Mouse (Mus musculus): ENCODE results near the gene Dnajc4. TPM values are rescaled to one million over a fixed set of nuclear protein-coding genes. Genes with fewer than 3 reads are reported as not detected.
A peak's percentile ranks its signal among the peaks of the same experiment; 100 is the strongest.
"Not testable (repeated sequence)": the region's sequence is repeated elsewhere in the genome, so short reads cannot be mapped to it uniquely, and the experiment has no call there.

Dnajc4 gene
- total RNA-seq, 2 experiments from 2014 or later: 48.2 to 56.1 TPM

GRCm38 (mm10) chr19:6996006-6996405 lies 3.6 kb upstream of the Dnajc4 start, which contains the start of the genes Nudt22 and Trpt1:
TSS of gene Nudt22 (minus strand) at chr19:6996117.
TSS of gene Trpt1 (plus strand) at chr19:6996131.
- DNase-seq (ENCODE audit: low spot score): peak; percentile 79
- intact Hi-C loops (cut with DNase I): loop anchor here (5.0 kb wide), 1 partner anchor 41 kb away; the partner anchor contains the start of gene Stip1

DNA sequence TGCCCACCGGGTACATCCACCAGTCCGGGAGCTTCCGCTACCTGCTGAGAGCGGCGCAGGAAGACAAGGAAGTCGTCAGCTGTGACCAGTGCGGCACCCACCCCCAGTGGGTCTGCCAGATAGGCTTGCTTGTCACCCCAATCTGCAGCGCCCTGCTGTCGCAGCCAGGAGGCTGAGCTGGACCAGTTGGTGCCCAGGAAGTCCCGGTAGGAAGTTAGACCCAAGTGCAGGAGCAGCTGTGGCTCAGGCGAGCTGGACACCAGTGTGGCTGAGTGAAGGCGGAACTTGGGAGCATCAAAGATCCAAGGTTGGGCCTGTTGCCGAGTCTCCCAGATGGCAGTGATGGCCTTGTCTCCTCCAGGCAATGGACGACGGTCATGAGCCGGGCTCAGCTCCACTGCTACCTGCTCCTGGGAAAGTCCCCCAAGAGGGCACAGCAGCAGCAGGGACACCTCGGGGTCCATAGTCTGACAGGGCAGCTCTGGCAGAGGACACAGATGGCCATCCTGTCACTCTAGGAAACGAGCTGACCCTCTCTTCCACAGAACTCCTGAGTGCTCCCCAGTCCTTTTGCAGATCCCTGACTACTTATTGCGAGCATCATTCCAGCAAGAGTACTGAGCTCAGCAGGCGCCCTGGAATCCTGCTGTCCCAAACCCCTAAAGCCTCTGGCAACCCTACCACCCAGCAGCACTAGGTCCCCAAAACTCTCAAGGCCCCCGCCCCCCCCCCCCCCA lies 3.1 kb upstream of the Dnajc4 start:
- intact Hi-C loops (cut with DNase I): loop anchor here (5.0 kb wide), 1 partner anchor 42 kb away; the partner anchor contains the start of gene Stip1
- DNase-seq (ENCODE audit: low spot score): no peak

- intact Hi-C loops (cut with DNase I): no loop called here
- DNase-seq (ENCODE audit: low spot score): no peak
Observed at GRCm38 (mm10) chr19:6994489-6994888, 2.1 kb upstream of the Dnajc4 start.

GRCm38 (mm10) chr19:6994002-6994401 lies 1.6 kb upstream of the Dnajc4 start:
- intact Hi-C loops (cut with DNase I): no loop called here
- DNase-seq (ENCODE audit: low spot score): no peak

- intact Hi-C loops (cut with DNase I): no loop called here
- DNase-seq (ENCODE audit: low spot score): no peak
Observed at GRCm38 (mm10) chr19:6993011-6993770, 819 bp upstream of the Dnajc4 start.

GRCm38 (mm10) chr19:6991166-6991565 lies 1.2 kb downstream of the Dnajc4 start:
- DNase-seq (ENCODE audit: low spot score); intact Hi-C loops (cut with DNase I): not testable (repeated sequence)

DNA sequence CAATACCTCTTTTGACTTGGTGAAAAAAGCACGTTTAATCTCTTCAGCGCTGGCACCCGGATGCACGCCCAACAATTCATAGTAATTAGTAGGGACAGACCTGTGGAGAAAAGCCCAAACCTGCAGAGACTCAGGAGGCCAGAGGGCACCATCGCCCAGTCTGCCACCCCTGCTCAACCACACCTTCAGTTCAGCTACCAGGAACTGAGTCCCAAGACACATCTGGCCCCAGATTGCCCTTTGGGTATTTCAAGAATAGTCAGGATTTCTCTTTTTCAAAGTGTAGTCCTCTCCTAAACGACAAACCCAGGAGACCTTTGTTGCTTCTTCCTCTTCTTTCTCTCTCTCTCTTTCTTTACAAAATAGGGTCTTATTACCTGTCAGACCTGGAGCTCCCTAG lies 1.7 kb downstream of the Dnajc4 start:
- no peak for DNase-seq (ENCODE audit: low spot score)
- intact Hi-C loops (cut with DNase I): no loop called here

GRCm38 (mm10) chr19:6989251-6989650 lies 3.1 kb downstream of the Dnajc4 start:
- intact Hi-C loops (cut with DNase I): no loop called here
- no peak for DNase-seq (ENCODE audit: low spot score)

DNA sequence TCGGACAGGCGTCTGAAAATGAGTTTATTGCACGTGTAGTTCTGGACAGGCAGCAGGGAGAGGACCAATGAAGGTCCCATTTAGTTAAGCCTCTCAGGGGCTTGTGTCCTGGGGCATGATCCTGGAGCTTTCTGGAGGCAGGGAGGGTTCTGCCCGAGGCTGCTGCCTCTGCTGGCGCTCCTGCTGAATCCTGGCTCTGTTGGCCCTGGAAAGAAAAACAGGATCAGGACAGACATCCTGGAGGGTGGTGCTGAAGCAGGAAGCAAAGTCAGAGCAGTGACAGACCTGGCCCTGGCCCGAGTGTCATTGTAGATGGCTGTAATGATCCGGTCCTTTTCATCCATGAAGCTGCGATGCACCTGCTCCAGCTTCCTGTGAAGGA lies 4.5 kb downstream of the Dnajc4 start:
- intact Hi-C loops (cut with DNase I): no loop called here
- no peak for DNase-seq (ENCODE audit: low spot score)

DNA sequence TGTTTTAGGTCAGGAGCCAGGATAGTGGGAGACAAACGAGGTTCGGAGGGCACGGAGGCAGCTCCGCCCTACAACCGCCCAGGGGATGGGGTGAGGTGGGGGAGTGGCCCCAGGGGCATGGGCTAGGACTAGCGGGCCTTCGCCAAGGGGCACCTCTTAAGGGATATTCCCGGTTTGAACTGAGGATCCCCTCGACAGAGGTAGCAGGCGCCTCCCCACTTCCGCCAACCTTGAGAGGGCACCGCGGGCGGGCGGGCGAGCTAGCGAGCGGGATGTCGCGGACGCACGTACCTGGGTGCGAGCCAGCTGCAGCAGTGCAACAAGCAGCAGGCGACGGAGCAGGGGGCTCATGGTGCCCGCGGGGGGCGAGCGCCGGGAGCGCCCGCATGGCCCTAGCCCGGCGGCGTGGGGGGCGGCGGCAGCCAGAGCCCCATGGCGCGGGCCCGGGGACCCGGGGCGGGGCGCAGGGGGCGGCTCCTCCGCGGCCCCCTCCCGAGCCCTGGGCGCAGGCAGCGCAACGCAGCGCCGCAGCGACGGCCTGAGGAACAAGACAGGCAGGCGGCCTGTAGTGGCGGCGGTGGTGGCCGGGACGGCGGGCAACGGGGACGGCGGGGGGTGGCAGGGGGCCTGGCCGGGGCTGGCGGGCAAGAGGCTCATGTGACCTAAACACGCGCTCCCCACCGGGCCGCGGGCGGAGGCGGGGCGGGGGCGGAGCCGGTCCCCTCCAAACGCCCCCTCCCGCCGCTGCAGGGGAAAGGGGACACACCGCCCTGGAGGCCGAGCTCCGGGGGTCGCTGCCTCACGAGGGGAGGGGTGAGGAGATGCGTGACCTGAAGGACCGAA lies 5.1 kb downstream of the Dnajc4 start, which contains the start of gene Vegfb:
Gene Vegfb (minus strand): TSS at position 591 of the 843 bp plus-strand sequence.
- peak; percentile 58 for DNase-seq (ENCODE audit: low spot score)
- intact Hi-C loops (cut with DNase I): no loop called here

- intact Hi-C loops (cut with DNase I): no loop called here
- DNase-seq (ENCODE audit: low spot score): no peak
Observed at GRCm38 (mm10) chr19:6985951-6986708, 6.2 kb downstream of the Dnajc4 start.

- DNase-seq (ENCODE audit: low spot score): no peak
- intact Hi-C loops (cut with DNase I): no loop called here
Observed at GRCm38 (mm10) chr19:6985300-6985699, 7.1 kb downstream of the Dnajc4 start.

GRCm38 (mm10) chr19:6983621-6984020 lies 8.8 kb downstream of the Dnajc4 start:
- intact Hi-C loops (cut with DNase I): no loop called here
- no peak for DNase-seq (ENCODE audit: low spot score)

DNA sequence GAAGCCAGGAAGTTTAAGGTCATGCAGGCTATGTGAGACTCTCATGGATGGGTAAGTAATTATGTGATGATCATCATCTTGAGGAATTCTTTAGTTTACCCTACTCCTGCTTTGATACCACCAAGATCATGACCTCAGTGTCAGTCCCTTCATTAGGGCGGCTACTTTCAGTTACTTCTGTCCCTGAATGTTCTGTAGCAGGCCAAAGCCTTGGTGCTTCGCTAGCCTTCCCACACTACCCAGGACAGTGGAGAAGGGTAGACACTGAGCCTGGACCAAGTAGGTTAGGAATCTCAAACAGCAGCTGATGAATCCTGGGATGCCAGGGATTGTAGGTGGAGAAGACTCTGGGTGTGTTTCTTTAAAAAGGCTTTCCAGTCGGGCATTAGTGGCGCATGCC lies 10.9 kb downstream of the Dnajc4 start:
- DNase-seq (ENCODE audit: low spot score): no peak
- intact Hi-C loops (cut with DNase I): no loop called here

DNA sequence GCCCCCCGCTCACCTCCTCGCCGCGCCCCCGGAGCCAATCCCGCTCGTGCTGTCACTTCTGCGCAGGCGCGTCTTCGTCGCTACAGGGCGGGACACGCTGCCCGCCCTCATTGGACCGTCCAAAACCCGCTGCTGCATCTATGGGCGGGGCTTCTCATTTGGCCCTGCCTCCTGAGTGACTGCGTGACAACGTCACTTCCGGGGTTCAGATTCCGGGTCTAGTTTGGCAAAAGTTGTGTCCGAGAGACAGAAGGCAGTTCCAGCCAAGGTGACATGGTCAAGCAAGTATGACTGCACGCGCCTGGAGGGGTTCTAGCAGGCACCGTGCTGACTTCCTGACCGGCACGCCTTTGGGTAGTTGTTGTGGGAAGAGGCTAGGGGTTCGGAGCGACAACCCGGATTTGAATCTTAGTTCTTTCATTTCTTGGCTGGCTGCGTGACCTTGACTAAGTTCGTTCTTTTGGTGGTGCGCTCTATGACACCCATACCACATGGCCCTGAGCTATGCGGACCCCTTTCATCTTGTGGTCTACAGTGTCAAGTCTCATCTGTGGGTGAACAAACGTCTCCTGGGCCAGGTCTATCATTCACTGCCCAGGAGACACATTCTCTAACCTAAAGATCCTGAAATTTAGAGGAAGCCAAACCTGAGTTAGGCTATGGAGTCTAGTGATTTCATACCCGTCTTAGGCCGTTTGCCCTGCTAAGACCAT lies 11.8 kb downstream of the Dnajc4 start, which contains the start of gene Fkbp2:
Gene Fkbp2 (minus strand): TSS at position 121 of the 713 bp plus-strand sequence.
- intact Hi-C loops (cut with DNase I): no loop called here
- DNase-seq (ENCODE audit: low spot score): peak; percentile 99

DNA sequence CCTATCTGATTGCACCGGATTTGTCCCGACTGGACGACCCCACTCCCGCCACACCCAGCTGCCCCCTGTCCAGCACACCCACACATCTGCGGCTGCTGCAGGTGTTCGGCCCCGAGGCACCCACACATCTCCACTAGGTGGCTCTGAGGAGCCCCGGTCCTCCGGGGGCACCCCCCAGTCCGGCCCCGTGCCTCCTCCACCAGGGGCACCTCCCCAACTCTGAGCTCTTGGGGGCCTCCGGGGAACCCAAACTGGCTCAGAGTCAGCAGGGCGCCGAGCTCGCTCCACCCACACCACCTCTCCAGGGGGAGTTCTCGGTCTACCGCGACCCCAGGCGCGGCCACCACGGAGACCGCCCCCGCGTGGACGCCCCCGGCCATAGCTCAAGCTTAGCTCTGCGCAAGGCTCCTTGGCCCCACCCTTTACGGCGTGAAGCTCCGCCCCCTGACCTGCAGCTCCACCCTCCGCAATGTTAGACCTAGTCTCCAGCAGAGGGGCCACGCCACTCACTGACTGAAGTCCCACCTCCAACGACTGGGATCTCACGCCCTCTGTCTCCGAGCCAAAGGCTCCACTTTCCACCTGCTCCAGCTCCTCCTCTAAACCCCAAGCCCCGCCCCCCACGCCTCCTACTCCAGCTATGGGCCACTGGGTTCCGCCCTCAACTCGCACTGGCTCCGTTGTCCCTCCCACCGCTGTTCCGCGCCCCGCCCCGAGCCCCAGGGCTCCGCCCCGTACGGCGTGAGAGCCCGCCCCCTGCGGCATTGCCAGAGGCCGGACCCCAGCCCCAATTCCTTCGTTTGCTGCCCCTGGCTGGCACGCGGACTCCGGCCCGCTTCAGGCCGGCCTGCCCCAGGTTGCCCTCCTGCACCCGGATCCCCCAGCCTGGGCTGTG lies 12.6 kb downstream of the Dnajc4 start:
- peak; percentile 98 for DNase-seq (ENCODE audit: low spot score)
- intact Hi-C loops (cut with DNase I): loop anchor here (5.0 kb wide), 1 partner anchor 43 kb away; no protein-coding TSS in a partner anchor

GRCm38 (mm10) chr19:6979001-6979479 lies 13.3 kb downstream of the Dnajc4 start:
- no peak for DNase-seq (ENCODE audit: low spot score)
- intact Hi-C loops (cut with DNase I): loop anchor here (5.0 kb wide), 1 partner anchor 43 kb away; no protein-coding TSS in a partner anchor
